Mouse (Mus musculus) embryonic facial prominence, embryonic 15.5 days (tissue): ENCODE measurements around the gene Plekha8. TPM values are rescaled to one million over a fixed set of nuclear protein-coding genes. Genes with fewer than 3 reads are reported as not detected.

Experiments used
- ATAC-seq: fragments of 200-750 bp; cut with Nextera tagmentation; 2 replicates; pipeline ENCODE4 v1.8.0; 2017; ENCODE audit warnings: low read depth, moderate TSS enrichment; ENCODE audit not compliant: insufficient number of reproducible peaks, low FRiP score, low TSS enrichment
- H3K27ac ChIP-seq: fragments of 300-500 bp; sonication (generic); replicated peaks from 2 replicates; pipeline ENCODE4 v1.5.1; 2015; ENCODE audit warnings: mild to moderate bottlenecking, inconsistent platforms
- H3K27me3 ChIP-seq: fragments of 300-500 bp; sonication (generic); 2 replicates; pipeline ENCODE4 v1.6.1; 2015; ENCODE audit warnings: inconsistent platforms
- H3K36me3 ChIP-seq: fragments of 300-500 bp; sonication (generic); 2 replicates; pipeline ENCODE4 v1.6.1; 2015; ENCODE audit warnings: mild to moderate bottlenecking, inconsistent platforms
- H3K4me1 ChIP-seq: fragments of 300-500 bp; sonication (generic); 2 replicates; pipeline ENCODE4 v1.6.1; 2015; ENCODE audit warnings: inconsistent platforms
- H3K4me2 ChIP-seq: fragments of 300-500 bp; sonication (generic); replicated peaks from 2 replicates; pipeline ENCODE4 v1.6.1; 2015; ENCODE audit warnings: mild to moderate bottlenecking, inconsistent platforms
- H3K4me3 ChIP-seq: fragments of 300-500 bp; sonication (generic); replicated peaks from 2 replicates; pipeline ENCODE4 v1.5.1; 2015; ENCODE audit warnings: mild to moderate bottlenecking, inconsistent platforms
- H3K9ac ChIP-seq: fragments of 300-500 bp; sonication (generic); 2 replicates; pipeline ENCODE4 v1.6.1; 2015; ENCODE audit warnings: inconsistent platforms
- H3K9me3 ChIP-seq: fragments of 300-500 bp; sonication (generic); replicated peaks from 2 replicates; pipeline ENCODE4 v1.6.1; 2016; ENCODE audit warnings: inconsistent platforms
- WGBS: fragments of 180-500 bp; shearing (Covaris S2); methylation state at CpG from one replicate; pipeline ENCODE4 v1.1.7; 2015; 5-methylcytosine and 5-hydroxymethylcytosine counted together
- polyA plus RNA-seq: library from polyadenylated mRNA; unstranded; fragments of >200 nt; fragmentation: Nextera tagmentation; extraction: Ambion mirVana; gene quantifications from 2 replicates; pipeline ENCODE4 v1.2.1, GENCODE M21; 2015

Plekha8 gene
- polyA plus RNA-seq, 1 experiment from 2014 or later, result 6.7 TPM

- Histone ChIP-seq H3K9me3 (no peaks in the 10 kb centered on the region), H3K4me1 (peaks cover 6% of the 10 kb centered on the region), H3K9ac (no peak overlapping the region), H3K27ac (no peak overlapping the region), H3K4me3 (no peak overlapping the region), H3K27me3 (peaks cover 11% of the 10 kb centered on the region; the same call in 1 of the 2 replicates), H3K36me3 (no peaks in the 10 kb centered on the region), H3K4me2 (no peak overlapping the region)
- no peak for ATAC-seq
- 88% methylated on average over 21 of the region's 21 CpGs for WGBS
These were observed 92.2 kb downstream of the Plekha8 start for GRCm38 (mm10) chr6:54686946-54687737.

GRCm38 (mm10) chr6:54688467-54689323 is 93.8 kb downstream of the Plekha8 start:
- H3K27me3 ChIP-seq, result peaks cover 5% of the 10 kb centered on the region; the same call in 1 of the 2 replicates
- no peak overlapping the region for H3K27ac ChIP-seq
- ATAC-seq, result no peak
- 74% methylated on average over 18 of the region's 18 CpGs for WGBS
- H3K4me2 ChIP-seq, result no peak overlapping the region
- H3K9me3 ChIP-seq, result no peaks in the 10 kb centered on the region
- no peak overlapping the region for H3K9ac ChIP-seq
- no peaks in the 10 kb centered on the region for H3K36me3 ChIP-seq
- H3K4me3 ChIP-seq, result no peak overlapping the region
- no peaks in the 10 kb centered on the region for H3K4me1 ChIP-seq

- WGBS, result 81% methylated on average over 7 of the region's 7 CpGs
- Histone ChIP-seq H3K27ac (no peak overlapping the region), H3K27me3 (no peaks in the 10 kb centered on the region), H3K9ac (no peak overlapping the region), H3K9me3 (no peaks in the 10 kb centered on the region), H3K36me3 (no peaks in the 10 kb centered on the region), H3K4me2 (no peak overlapping the region), H3K4me1 (no peaks in the 10 kb centered on the region), H3K4me3 (no peak overlapping the region)
- no peak for ATAC-seq
These were observed 94.8 kb downstream of the Plekha8 start for GRCm38 (mm10) chr6:54689686-54690085.

DNA sequence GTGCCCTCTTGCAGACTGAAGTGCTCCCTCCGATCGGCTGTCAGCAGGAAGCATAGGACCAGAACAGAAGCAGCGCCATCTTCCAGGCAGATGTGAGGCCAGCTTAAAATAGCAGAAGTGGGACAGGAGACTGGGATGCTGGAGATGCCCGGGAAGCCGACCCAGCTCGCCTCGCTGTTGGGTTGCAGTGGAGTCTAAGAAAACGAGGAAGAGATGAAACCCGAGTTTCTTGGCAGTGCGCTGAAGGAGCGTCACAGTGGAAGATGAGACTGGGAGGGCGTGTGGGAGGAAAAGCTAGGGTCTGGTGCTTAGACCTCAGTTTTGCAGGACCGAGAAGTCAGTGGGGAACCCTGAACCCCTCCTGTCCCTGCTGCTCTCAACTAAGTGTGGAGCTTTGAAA is 95.9 kb downstream of the Plekha8 start:
- H3K4me1 ChIP-seq, result no peaks in the 10 kb centered on the region
- no peaks in the 10 kb centered on the region for H3K9me3 ChIP-seq
- no peaks in the 10 kb centered on the region for H3K27me3 ChIP-seq
- no peak for ATAC-seq
- H3K4me3 ChIP-seq, result no peak overlapping the region
- H3K27ac ChIP-seq, result no peak overlapping the region
- H3K36me3 ChIP-seq, result no peaks in the 10 kb centered on the region
- WGBS, result 78% methylated on average over 13 of the region's 13 CpGs
- no peak overlapping the region for H3K4me2 ChIP-seq
- no peak overlapping the region for H3K9ac ChIP-seq

DNA sequence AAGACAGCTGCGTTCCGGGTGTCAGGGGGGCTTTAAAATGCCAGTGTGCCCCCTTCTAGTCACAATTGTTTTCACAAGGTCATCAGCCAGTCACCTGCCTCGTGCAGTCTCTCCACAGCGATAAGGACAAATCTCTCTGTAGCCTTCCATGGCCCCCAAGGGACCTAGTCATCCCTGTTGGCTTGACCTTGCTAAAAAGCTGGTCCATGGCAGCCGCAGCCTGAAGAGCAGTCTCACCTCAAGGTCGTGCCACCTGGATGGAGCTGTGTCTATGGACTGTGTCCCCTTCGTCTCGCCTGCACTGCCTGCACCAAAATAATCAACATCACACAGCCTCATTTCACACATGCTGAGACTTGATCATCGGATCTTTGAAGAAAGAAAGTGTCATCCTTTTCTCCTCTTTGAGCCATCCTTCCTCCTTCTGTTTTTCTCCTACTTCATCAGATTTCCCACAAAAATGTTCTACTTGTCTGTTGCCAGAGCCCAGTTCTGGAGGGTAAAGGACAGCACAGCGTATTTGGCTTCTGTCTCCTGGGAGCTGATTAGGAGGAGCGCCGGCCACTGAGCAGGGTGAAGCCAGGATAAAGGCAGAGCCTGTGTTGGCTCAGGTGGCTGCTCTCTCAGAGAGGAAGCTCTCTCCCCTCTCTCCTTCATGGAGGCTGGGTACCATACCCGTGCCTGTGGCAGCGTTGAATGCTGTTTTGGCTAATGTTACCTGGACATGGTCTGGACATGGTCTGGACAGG is 96.6 kb downstream of the Plekha8 start:
- no peaks in the 10 kb centered on the region for H3K4me1 ChIP-seq
- H3K9me3 ChIP-seq, result no peaks in the 10 kb centered on the region
- WGBS, result 71% methylated on average over 14 of the region's 14 CpGs
- no peak overlapping the region for H3K9ac ChIP-seq
- H3K27ac ChIP-seq, result no peak overlapping the region
- no peak overlapping the region for H3K4me3 ChIP-seq
- H3K36me3 ChIP-seq, result no peaks in the 10 kb centered on the region
- H3K4me2 ChIP-seq, result no peak overlapping the region
- H3K27me3 ChIP-seq, result no peaks in the 10 kb centered on the region
- no peak for ATAC-seq

DNA sequence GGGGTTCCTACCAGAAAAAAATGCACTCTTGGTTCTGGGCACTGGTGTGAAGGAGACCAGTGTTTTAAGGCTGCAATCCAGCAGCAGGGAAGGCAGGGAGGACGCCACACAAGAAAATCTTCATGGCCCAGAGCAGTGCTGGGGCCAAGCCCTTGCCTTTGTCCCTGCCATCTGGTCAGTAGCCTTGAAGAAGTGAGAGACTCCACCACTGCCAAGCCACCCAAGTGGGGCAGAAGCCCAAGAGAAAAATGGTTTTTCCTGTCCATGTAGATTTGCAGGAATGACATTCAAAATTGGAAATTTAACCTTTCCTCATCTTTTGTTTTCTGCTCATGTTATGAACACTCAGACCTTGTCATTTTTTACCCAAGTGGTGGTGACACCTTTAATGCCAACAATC is 97.3 kb downstream of the Plekha8 start:
- H3K27me3 ChIP-seq, result no peaks in the 10 kb centered on the region
- ATAC-seq, result no peak
- H3K4me2 ChIP-seq, result no peak overlapping the region
- H3K4me1 ChIP-seq, result no peaks in the 10 kb centered on the region
- H3K36me3 ChIP-seq, result no peaks in the 10 kb centered on the region
- 61% methylated on average over 1 of the region's 1 CpGs for WGBS
- H3K27ac ChIP-seq, result no peak overlapping the region
- H3K4me3 ChIP-seq, result no peak overlapping the region
- H3K9ac ChIP-seq, result no peak overlapping the region
- H3K9me3 ChIP-seq, result no peaks in the 10 kb centered on the region

GRCm38 (mm10) chr6:54693286-54693685 is 98.4 kb downstream of the Plekha8 start:
- Histone ChIP-seq H3K27me3 (no peaks in the 10 kb centered on the region), H3K27ac (no peak overlapping the region), H3K9me3 (no peaks in the 10 kb centered on the region), H3K4me1 (no peaks in the 10 kb centered on the region), H3K4me3 (no peak overlapping the region), H3K36me3 (no peaks in the 10 kb centered on the region), H3K4me2 (no peak overlapping the region), H3K9ac (no peak overlapping the region)
- no peak for ATAC-seq
- 82% methylated on average over 6 of the region's 6 CpGs for WGBS

Other genes starting within 250 kb of the Plekha8 start
- 1.2 and 1.3 TPM in 2 replicates for gene Wipf3, start 165.5 kb upstream of the Plekha8 start, polyA plus RNA-seq
- 12.4 and 12.7 TPM in 2 replicates for gene Scrn1, start 28.6 kb upstream of the Plekha8 start, polyA plus RNA-seq
- 54.7 and 59.1 TPM in 2 replicates for gene Fkbp14, start 2.2 kb downstream of the Plekha8 start, polyA plus RNA-seq
- 11.1 and 12.2 TPM in 2 replicates for gene Mturn, start 86.5 kb downstream of the Plekha8 start, polyA plus RNA-seq
- gene Znrf2, start 221.8 kb downstream of the Plekha8 start, polyA plus RNA-seq, result 3.9 and 4.5 TPM in 2 replicates